Mouse (Mus musculus) heart, embryonic 13.5 days (tissue): ENCODE data around the gene Klk14. TPM values are rescaled to one million over a fixed set of nuclear protein-coding genes. Genes with fewer than 3 reads are reported as not detected.

Source experiments
- polyA plus RNA-seq: library from polyadenylated mRNA; unstranded; fragments of >200 nt; fragmentation: Nextera tagmentation; extraction: Ambion mirVana; gene quantifications from 2 replicates; pipeline ENCODE4 v1.2.1, GENCODE M21; 2015

The Klk14 gene
- polyA plus RNA-seq, 1 experiment from 2014 or later, result not detected

Other genes starting within 250 kb of the Klk14 start
- not detected in 2 replicates for gene Cldnd2, start 249.6 kb upstream of the Klk14 start, polyA plus RNA-seq
- gene Etfb, start 246.3 kb upstream of the Klk14 start, polyA plus RNA-seq, result 513 and 605 TPM in 2 replicates
- gene Gm45233, start 246.3 kb upstream of the Klk14 start, polyA plus RNA-seq, result 0.32 and 0.33 TPM in 2 replicates
- 2.2 and 2.8 TPM in 2 replicates for gene Vsig10l, start 227.3 kb upstream of the Klk14 start, polyA plus RNA-seq
- 0.09 and 0.12 TPM in 2 replicates for gene Iglon5, start 200.3 kb upstream of the Klk14 start, polyA plus RNA-seq
- gene 4931406B18Rik, start 184.5 kb upstream of the Klk14 start, polyA plus RNA-seq, result not detected in 2 replicates
- 0.68 and 1.1 TPM in 2 replicates for gene Cd33, start 146.0 kb upstream of the Klk14 start, polyA plus RNA-seq
- 1.2 and 1.3 TPM in 2 replicates for gene Zfp658, start 128.2 kb upstream of the Klk14 start, polyA plus RNA-seq
- gene Zfp719, start 110.8 kb upstream of the Klk14 start, polyA plus RNA-seq, result 7.0 TPM in 2 replicates
- not detected in 2 replicates for gene Zfp819, start 83.2 kb upstream of the Klk14 start, polyA plus RNA-seq
- gene Ceacam18, start 55.7 kb upstream of the Klk14 start, polyA plus RNA-seq, result not detected in 2 replicates
- gene Siglece, start 30.3 kb upstream of the Klk14 start, polyA plus RNA-seq, result 0.41 and 0.52 TPM in 2 replicates
- gene Ctu1, start 18.4 kb upstream of the Klk14 start, polyA plus RNA-seq, result 6.3 and 6.8 TPM in 2 replicates
- gene Klk13, start 22.1 kb downstream of the Klk14 start, polyA plus RNA-seq, result 0.20 TPM in 1 of 2 replicates, not detected in the other
- not detected in 2 replicates for gene Klk12, start 78.5 kb downstream of the Klk14 start, polyA plus RNA-seq
- gene Klk11, start 84.2 kb downstream of the Klk14 start, polyA plus RNA-seq, result not detected in 2 replicates
- gene Klk10, start 90.6 kb downstream of the Klk14 start, polyA plus RNA-seq, result 0.10 and 0.11 TPM in 2 replicates
- 0.13 and 0.25 TPM in 2 replicates for gene Klk9, start 101.5 kb downstream of the Klk14 start, polyA plus RNA-seq
- gene Klk8, start 107.2 kb downstream of the Klk14 start, polyA plus RNA-seq, result 25.8 and 27.9 TPM in 2 replicates
- 0.09 and 0.10 TPM in 2 replicates for gene Klk7, start 120.9 kb downstream of the Klk14 start, polyA plus RNA-seq
- gene Klk6, start 134.1 kb downstream of the Klk14 start, polyA plus RNA-seq, result not detected in 2 replicates
- not detected in 2 replicates for gene Klk5, start 151.6 kb downstream of the Klk14 start, polyA plus RNA-seq
- gene Klk4, start 190.7 kb downstream of the Klk14 start, polyA plus RNA-seq, result not detected in 2 replicates
- not detected in 2 replicates for gene Klk15, start 243.3 kb downstream of the Klk14 start, polyA plus RNA-seq